Mouse (Mus musculus) adrenal gland, adult 2 months (tissue): ENCODE measurements around the gene Sim2. TPM values are rescaled to one million over a fixed set of nuclear protein-coding genes. Genes with fewer than 3 reads are reported as not detected.

ENCODE experiments used
- DNase-seq: peaks from one replicate; pipeline ENCODE4 v3.0.0; 2021
- polyA plus RNA-seq: library from polyadenylated mRNA; depleted of rRNA; stranded (reverse); fragments of >200 nt; gene quantifications from 2 replicates; pipeline ENCODE4 v1.2.3, GENCODE M21; 2012
- total RNA-seq, 2 experiments: library from RNA; stranded (reverse); gene quantifications; 2 replicates each; pipeline ENCODE4 v1.2.3; 2021

Sim2 gene
- total and polyA plus RNA-seq, 3 experiments, result not detected

DNA sequence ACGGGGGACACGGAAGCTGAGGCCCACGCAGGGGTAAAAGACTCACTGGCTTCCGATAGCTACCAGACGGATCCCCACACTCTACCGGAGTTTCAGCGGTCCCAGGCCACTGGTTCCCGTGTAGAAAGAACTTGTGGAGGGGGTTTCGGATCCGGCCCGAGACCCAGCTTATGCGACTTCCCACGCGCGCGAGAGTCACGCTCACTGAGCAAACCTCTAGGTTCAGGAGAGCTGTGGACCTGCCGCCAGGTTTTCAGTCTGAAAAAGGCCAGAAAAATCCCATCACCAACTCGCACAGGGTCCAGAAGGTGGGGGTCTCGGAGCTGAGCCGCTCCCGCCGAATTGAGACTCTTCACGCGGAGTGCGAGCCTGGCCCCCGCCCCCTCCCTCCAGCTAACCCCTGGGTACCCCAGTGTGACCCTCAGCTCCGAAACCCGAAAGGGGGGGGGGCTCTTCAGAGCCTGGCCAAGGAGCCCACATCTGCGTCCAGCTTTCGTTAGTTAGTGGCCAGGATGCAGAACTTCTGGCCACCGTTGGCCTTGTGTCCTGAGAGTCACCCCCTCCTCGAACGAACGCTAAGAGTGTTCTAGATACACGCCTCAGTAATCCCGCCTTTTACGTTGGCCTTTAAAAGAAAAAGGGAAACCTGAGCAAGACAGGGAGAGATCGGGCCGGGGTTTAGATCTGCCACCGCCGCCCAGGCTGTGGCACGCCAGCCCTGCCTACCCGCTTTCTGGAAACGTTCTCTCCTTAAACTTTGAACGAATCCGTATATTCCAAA lies 5.5 kb upstream of the Sim2 start:
- DNase-seq, result no peak

DNA sequence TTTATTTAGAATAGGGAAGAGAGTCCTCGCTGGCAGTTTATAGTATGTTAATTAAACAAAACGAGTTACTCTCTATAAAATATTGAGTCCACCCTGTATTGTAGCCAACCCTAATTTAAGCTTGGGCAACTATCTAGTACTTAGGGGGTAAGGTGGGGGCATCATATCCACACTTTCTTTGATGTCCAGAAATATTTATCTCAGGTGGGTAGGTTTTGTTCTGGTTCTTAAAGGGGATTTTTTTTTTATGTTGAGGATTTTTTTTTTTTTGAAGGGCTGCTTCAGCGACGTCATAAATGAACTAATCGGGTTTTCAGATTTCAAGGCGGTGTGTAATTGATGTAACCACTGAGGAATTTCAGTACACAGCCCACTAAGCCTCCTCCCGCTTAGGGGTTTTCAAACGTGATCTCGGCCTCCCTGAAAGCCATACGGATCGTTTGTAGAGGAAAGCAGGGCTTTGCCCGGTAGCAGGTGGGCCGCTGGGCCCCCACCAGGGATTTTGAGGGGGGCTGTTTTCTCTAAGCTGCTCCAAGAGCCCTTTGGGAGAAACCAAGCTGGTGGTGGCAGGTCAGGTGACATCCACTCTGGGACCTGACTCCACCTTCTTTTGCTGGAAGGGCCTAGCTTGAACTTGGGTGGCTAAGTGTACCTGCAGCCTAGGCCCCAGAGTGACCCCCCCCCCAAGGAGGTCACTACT lies 4.7 kb upstream of the Sim2 start:
- DNase-seq, result no peak

DNA sequence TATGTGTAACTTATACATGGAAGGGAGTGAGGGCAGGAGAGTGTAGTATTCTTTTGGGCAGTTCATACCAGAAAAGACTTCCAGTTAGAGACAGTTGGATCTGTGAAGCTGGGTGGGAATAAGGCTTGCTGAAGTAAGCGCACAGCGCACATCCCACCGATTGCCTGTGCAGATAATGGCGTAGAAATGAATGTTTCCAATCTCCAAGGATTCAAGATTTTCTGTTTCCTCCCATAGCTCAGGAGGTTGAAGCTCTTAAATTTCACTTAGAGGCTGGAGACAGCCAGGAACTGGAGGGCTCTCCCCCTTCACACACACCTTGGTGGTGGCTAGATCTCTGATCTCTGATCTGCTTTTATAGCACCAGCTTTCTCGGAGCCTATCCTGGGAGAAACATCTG lies 3.1 kb upstream of the Sim2 start:
- DNase-seq, result no peak

DNA sequence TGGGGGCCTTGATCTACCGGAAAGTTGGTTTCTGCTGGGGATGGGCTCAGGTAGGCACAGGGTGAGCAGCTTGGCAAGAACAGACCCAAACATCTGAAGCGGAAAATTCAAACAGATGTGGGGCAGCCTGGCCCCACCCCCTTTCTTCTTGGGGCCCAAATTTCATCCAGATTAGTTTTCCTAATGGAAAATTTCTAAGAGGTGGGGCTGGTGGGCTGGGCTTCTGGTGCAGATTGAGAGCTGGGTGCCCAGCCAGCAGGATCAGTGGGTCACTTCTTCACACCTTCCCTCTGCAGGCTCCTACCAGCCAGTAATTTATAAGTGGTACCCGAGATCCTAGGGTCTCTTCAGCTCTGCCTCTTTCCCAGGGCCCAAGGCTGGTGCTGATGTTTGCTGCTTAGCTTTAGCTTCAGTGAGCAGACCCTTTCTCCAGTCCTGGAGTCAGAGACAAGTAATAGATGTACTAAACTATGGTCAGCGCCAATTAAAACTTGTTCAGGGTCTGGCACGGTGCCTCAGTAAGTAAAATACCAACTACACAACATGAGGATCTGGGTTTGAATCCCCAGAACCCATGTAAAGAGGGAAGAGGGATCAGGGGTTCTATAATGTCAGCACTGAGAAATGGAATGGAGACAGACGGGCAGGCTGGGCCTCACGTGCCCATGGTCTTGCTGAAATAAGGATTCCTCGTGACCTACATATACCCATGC lies 2.6 kb upstream of the Sim2 start:
- DNase-seq, result no peak

DNA sequence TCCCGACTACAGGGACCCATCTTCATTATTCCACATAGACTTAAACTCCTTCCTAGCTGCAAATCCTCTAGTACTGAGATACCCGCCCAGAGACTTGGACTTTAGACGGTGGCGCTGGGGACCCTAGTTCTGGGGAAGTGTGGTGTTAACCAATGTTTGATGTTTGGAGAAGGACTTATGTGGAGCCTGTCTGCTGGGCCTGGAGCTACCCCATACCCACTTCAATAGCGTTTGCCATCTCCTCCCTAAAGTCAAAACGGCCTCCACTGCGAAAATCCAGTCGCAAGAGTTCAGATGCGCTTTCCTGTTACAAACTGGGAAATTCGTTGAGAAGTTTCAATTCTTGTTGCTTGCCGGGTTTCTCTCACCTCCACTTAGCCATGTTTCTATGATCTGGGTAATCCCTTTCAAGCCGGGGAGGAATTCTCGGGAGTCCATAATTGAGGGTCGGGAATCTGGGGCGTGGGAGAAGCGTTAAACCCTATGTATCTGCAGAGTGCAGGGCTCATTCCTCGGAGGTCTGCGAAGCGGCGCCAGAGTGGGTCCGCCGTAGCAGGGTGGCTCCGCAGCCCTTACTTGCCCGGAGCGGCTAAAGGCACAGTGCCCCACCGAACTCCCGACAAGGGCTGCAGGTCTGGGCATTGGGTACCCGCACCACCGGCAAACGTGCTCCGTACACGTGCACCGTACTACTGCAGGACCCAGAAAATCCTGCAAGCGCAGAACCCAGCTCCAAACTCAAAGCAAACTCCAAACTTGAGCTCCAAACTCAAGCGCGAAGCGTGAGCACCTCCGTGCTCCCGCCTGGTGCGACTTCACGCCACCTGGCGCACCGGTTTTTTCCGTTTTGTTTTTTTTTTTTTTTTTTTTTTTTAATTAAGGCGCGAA lies 1.5 kb upstream of the Sim2 start:
- DNase-seq, result no peak

DNA sequence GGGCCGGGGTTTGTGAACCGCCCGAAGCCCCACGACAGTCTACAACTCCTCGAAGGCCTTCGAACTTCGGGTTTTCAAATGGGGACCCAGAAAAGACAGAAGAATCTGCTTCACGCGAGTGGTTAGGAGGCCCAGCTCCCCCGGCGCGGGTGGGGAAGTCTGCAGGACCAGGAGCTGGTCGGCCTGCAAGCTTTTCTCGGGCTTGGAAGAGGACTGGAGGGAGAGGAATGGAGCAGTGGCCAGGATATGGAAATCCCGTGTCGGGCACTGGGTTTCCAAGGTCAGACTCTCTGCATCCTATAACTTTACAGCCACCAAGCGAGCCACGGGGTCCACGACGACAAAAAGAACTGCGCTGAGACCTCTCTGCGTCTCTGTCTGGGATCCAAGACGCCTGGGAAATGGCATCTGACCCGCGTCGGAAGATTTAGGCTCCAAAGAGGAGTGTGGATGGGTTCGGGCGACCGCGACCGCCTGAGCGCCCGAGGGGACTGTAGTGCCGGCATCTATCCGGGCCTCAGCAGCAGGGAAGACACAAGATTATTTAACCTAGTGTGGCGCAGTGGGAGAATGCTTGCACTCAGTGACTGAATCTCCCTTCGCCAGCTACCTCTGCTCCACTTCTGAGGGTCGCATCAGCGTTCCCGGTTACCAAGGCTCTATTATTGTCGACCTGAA lies 744 bp upstream of the Sim2 start:
- DNase-seq, result no peak

DNA sequence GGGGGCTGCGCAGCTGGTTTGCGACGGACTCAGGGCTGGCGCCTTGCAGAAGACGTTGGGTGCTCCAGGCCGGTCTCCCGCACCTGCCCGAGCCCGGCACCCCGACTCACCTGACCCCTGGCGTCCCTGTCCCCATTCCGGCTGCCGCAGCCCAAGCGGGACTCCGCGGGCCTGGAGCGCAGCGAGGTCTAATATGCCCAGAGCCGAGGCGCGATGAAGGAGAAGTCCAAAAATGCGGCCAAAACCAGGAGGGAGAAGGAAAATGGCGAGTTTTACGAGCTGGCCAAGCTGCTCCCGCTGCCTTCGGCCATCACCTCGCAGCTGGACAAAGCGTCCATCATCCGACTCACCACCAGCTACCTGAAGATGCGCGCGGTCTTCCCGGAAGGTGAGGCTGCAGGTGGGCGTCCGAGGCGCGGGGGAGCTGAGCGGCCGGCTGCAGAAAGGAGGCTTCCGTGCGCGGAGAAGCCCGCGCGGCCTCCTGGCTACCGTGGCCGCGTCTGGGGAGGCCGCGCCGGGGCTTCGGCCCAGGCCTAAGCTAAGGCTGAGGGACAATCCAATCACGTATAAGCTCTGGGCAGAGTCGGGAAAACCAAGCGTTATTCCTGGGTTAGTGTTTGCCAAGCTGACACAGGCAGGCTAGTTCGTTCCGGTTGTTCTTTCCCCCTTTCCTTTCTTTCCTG lies 1.0 kb downstream of the Sim2 start:
- no peak for DNase-seq

DNA sequence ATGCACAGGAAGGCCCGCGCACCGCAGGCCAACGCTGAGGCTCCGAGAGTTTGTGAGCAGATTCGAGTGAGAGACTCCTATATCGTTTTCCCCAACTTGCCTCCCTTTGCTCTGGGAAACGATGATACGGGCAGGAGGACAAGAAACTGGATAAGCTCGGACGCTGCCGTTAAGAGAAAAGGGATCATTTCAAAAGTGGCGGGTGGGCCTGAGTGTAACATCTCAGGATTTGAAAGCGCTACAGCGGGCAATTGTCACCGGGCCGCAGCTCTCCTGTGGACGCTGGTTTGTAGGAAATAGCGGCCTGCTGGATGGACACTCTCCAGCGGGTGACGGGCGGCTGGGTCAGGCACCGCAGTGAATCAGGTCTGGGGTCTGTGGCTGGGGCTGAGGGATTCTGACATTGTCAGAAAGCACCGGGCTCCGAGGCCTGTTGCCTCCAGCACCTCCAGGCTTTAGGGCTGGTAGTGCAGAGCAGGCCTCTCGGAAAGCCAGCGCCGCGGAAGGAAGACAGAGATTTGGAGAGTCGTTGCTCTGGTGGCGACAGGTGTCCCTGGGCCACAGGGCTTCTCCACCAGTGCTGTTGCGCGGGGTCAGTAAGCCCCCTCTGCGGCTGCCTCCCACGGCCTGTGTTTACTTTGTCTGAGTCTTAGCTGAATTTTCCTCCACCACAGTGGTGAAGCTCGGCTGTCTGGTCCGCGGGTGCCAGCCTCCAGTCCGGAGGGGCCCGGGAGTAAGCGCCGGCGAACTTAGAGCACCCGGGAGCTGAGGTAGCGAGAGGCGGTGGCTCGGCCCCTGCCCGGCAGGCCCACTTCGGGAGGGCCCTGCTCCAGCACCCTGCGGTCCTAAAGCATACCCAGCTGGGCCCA lies 2.2 kb downstream of the Sim2 start:
- DNase-seq, result peak; percentile 9

DNA sequence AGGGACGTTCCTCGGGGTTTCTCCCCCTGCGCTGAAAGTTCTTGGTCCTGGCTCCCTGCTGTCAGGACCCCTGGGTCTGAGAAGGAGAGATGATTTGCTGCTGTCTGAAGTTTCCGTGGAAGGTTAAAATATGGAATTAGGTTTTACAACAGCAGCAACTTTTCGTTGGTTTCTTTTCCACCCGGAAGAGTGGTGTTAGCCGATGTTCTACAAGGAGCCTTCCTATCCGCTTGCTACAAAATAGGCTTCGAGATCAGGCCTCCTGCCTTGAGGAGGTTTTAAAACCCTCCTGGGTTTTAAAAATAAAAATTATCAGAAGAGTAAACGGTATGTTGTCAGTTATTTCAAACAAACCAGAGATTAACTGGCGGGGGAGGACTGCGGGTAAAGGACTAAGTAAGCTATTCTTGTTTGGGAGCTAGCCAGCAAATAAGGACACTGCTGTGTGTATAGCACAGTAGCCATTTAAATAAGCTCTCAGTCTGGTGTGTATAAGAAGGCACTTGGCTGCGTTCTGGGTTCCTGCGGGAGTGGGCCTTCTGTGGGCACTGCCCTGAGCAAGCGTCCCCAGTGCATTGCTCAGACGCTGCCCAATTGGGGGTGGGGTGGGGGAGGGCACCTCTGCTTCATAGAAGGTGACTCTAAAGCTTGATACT lies 3.0 kb downstream of the Sim2 start:
- no peak for DNase-seq

DNA sequence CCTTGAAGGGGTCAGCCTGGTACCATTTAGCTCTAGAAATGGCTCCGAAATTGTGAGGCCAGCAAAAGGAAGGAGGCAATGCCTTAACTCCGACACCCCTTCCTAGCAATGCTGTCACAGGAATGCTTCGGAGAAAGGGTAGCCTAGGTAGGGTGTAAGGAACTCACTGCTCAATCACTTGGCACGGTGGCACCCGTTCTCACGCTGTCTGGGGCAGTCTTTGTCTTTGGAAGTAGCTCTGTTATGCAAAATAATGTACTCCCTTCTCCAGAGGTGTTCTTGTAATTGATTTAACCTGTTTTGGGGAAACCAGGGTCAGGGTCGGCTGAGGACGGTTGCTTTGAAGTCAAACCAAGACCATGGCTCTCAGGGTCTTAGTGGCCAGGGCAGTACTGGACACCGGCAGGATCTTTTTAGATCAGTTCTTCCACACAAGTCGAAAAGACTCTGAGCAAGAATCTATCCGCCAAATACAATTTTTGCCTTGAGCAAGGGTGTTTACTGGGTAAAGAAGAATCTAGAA lies 3.6 kb downstream of the Sim2 start:
- DNase-seq, result no peak

DNA sequence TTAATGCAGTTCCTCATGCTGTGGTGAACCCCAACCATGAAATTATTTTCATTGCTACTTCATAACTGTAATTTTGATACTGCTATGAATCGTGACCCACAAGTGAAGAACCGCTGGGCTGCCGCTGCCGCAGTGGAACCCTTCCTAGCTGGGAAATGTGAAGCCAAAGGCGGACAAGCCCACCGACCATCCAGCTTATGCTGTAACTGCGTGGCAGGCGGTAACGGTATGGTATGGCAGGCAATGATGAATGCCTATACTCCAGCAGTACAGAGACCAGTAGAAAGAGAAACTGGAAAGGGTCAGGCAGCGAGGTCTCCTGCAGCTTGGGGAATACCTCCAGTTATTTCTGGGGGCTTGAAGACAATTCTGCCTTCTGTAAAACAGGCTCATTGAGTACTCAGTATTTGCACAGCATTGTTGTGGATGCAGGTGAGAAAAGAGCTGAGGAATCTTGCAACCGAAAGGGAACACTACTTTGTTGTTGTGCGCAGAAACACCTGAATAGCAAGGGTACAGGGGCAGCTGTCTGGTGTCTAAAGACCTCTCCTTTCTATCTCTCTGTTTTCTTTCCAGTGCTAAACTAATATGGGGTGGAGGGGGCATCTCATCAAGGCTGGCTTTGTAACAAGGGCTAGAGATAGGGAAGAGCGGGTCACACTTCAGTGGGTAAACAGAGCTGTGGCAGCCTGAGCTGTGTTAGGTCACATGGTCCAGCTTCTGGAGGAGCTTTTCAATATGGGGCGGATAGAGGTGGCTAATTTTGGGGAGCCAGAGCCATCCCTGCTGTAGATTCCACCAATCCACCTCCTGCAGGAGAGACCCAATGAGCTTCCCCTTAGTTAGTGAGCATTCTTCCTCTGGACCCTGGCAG lies 4.3 kb downstream of the Sim2 start:
- no peak for DNase-seq

DNA sequence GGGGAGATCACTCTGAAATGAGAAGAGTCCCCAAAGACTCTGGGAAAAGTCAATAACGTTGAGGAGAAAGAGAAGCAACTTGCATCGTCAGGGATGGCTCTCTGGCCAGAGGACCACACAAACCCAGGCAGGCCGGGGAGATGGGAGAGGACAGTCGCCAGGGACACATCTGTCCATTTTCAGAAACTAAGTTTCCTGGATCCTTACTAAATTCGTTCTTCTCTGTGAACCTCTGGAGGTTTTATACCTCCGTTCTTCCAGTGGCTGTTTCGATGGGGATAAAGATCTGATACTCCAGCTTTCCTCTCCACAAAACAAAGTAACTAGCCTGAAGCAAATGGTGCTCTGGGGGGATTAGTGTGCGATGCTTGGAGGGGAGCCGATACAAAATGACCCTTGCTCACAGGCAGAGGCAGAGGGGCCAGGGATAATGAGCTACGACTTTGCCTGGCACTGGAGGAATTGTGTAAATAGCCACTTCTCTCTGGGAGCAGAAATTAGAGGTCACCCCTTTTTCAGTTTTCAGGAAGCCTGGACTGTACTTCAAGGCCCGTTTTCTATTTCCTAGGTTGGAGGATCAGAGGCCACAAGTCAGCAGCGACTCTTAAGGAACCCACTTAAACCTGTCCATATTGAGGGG lies 7.9 kb downstream of the Sim2 start:
- DNase-seq, result no peak

DNA sequence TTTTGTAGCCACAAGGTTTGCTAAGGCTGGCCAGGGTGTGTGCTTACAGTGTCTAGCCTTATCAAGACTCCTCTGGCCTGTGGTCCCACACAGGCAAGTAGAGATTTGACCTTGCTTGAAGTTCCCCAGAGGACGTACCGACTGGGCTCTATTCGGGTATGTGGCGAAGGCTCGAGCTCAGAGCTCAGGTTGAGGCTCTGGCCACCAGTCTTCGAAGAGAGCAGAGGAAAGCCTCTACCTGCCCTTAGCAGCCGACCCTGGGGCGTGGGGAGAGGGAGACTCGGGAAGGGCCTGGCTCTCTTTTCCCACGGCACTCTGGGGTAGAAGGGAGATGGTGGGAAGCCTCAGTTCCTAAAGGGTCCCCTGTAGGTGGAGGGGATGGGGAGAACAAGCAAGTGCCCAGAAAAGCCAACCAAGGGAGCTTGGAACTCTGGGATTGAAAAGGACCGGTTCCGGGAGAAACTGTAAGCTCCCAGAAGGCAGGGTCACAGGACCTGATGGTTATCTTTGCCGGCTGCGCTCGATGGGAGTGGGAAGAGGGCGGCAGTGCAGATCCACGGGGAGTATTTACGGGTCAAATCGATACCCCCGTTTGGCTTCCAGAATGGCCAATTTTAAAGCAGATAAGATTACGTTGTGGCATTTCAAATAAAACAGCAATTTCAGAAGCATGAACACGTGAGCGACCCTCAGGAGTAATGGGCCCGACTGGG lies 8.6 kb downstream of the Sim2 start:
- no peak for DNase-seq

DNA sequence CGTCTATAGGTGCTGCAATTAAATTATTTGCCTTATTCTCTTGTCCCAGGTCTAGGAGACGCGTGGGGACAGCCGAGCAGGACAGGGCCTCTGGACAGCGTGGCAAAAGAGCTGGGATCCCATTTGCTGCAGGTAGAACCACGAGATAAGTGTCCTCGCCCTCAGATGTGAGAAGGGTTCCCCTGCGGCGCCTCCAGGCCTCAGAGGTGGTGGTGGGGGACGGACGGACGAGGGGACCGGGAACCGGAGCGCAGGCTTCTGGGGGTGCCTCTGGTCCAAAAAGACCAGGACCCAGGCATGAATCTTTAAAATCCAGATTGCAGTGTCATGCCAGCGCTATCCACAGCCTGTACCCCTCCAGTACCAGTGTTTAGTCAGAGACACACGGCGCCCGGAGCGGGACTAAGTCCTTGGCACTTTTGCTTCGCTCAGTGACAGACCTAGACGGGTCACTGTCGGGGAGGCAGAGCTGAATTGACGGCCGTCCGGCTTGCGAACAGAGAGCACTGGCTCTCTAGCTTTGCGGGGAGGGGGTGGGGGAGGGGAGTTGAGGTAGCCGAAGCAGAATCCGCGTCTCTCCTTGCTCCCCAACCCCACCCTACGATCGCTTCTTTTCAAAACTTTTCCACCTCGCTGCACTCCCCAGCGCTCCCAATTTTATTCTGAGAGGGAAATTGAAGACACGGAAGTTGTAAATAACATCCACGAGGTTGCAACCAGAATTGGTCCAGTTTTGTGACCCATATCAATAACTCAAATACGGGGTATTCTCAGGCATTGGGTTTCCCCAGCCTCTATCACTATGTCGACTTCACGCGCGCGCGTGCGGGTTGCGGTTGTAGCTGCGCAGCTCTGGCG lies 9.7 kb downstream of the Sim2 start:
- no peak for DNase-seq

DNA sequence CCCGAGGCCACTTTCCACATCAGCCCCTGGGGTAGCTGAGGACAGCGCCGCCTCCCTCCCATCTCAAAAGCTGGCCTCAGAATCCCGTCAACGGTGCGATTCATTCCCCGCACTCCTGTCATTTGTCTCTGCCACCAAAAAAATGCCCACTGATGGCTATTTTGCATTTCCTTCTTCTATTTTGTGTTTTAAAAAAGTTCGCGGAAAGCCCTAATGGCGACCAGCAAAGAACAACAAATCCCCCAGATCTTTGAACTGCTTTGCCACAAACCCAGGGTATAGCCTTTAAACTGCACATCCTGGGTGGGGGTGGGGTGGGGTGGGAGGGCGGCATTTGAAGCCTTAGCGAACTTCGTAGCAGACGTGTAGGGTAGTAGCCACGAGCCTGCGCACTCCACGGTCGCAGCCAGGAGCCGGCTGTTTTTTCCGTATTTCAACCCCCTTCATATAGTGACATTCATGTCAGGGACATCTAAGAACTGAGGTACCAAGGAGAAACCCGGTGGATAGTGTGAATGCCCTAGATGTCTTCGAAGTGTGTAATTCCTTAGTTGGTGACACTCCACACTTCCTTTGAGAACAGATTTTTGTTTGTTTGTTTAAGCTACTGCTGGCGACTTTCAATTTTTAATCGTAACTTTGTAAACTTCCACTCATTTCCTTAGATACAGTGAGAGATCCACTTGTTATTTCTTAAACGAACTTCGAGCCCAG lies 10.5 kb downstream of the Sim2 start:
- no peak for DNase-seq
